Mouse (Mus musculus): ENCODE measurements at regions not wholly inside any gene's neighbourhood (a gene's known extent, or its start where the extent isn't known, plus 50 kb on each side); places are given as distances from the start of the nearest gene placed in this dataset.
A peak's percentile ranks its signal among the peaks of the same experiment; 100 is the strongest.
"Not testable (repeated sequence)": the region's sequence is repeated elsewhere in the genome, so short reads cannot be mapped to it uniquely, and the experiment has no call there.

GRCm38 (mm10) chr16:31508981-31509380 lies 86.9 kb downstream of the Bdh1 start:
- peak; percentile 95 for DNase-seq

- DNase-seq = no peak
Measured at GRCm38 (mm10) chr16:31510097-31510496, 88.0 kb downstream of the Bdh1 start.

GRCm38 (mm10) chr16:31518816-31519215 lies 96.7 kb downstream of the Bdh1 start:
- no peak for DNase-seq

- no peak for DNase-seq
Measured at GRCm38 (mm10) chr16:31520081-31520480, 98.0 kb downstream of the Bdh1 start.

GRCm38 (mm10) chr16:31521786-31522185 lies 99.7 kb downstream of the Bdh1 start:
- no peak for DNase-seq

- DNase-seq = no peak
Measured at GRCm38 (mm10) chr16:31526711-31527344, 104.7 kb downstream of the Bdh1 start.

- DNase-seq = no peak
Measured at GRCm38 (mm10) chr16:31528596-31529283, 106.7 kb downstream of the Bdh1 start.

- no peak for DNase-seq
Measured at GRCm38 (mm10) chr16:31529284-31529958, 107.3 kb downstream of the Bdh1 start.

- DNase-seq = no peak
Measured at GRCm38 (mm10) chr16:31530090-31530489, 108.0 kb downstream of the Bdh1 start.

GRCm38 (mm10) chr16:31533196-31533777 lies 111.2 kb downstream of the Bdh1 start:
- no peak for DNase-seq

GRCm38 (mm10) chr16:31534923-31535523 lies 112.9 kb downstream of the Bdh1 start:
- peak; percentile 77 for DNase-seq

- DNase-seq = no peak
Measured at GRCm38 (mm10) chr16:31536328-31536727, 114.2 kb downstream of the Bdh1 start.

GRCm38 (mm10) chr16:31538606-31539005 lies 116.5 kb downstream of the Bdh1 start:
- DNase-seq = no peak

- no peak for DNase-seq
Measured at GRCm38 (mm10) chr16:31543499-31544170, 119.6 kb upstream of the Dlg1 start.

GRCm38 (mm10) chr16:31546062-31546827 lies 117.0 kb upstream of the Dlg1 start:
- DNase-seq = peak; percentile 75

GRCm38 (mm10) chr16:31546828-31547224 lies 116.4 kb upstream of the Dlg1 start:
- peak; percentile 59 for DNase-seq

GRCm38 (mm10) chr16:31547391-31547790 lies 115.9 kb upstream of the Dlg1 start:
- peak; percentile 41 for DNase-seq

GRCm38 (mm10) chr16:31549975-31550374 lies 113.3 kb upstream of the Dlg1 start:
- DNase-seq = no peak

- not testable (repeated sequence) for DNase-seq
Measured at GRCm38 (mm10) chr16:31550539-31550938, 112.7 kb upstream of the Dlg1 start.

GRCm38 (mm10) chr16:31551416-31552151 lies 111.7 kb upstream of the Dlg1 start:
- DNase-seq = peak; percentile 76

Data from embryo, embryonic 11 days (tissue).